ENCODE assay signal across 16 mouse cellular contexts in genomic region chr3:62271703-62272102, GRCm38 (mm10).
DNase-seq lines count a peak whose midpoint lies in the region; ATAC-seq and TF ChIP-seq lines count a peak whose summit lies in the region.
"Had no signal": no experiment of that assay in that cellular context is flagged by ENCODE, and none has a peak within 500 bp of the region (broad histone marks: within the 10 kb centered on the region; RNA-seq: fewer than 3 reads in every experiment).

No protein-coding gene starts in this region.

- WGBS in forebrain, postnatal 0 days, result 34% methylated on average over 4 of the region's 4 CpGs
- 59% methylated on average over 4 of the region's 4 CpGs for WGBS in forebrain, embryonic 13.5 days
- WGBS in midbrain, embryonic 15.5 days, result 36% methylated on average over 4 of the region's 4 CpGs

- H3K4me2 ChIP-seq in forebrain, postnatal 0 days (ENCODE audit: low read depth), result no peak overlapping the region
- H3K4me2 ChIP-seq in forebrain, embryonic 13.5 days, result no peak overlapping the region
- no peak overlapping the region for H3K4me2 ChIP-seq in midbrain, embryonic 15.5 days
- H3K4me2 ChIP-seq: embryonic facial prominence, embryonic 15.5 days; heart, embryonic 15.5 days; lung, embryonic 15.5 days; midbrain, embryonic 12.5 days had no signal

- ATAC-seq in forebrain, postnatal 0 days, result peak; percentile 73
- no peak for ATAC-seq in forebrain, embryonic 13.5 days
- ATAC-seq in midbrain, embryonic 15.5 days (replicated peaks), result peak; percentile 77; the same call in 1 of the 2 replicates

- no peaks in the 10 kb centered on the region for H3K36me3 ChIP-seq in forebrain, postnatal 0 days (ENCODE audit: insufficient read depth)
- no peaks in the 10 kb centered on the region for H3K36me3 ChIP-seq in forebrain, embryonic 13.5 days (ENCODE audit: poor library complexity, severe bottlenecking)
- no peaks in the 10 kb centered on the region for H3K36me3 ChIP-seq in midbrain, embryonic 15.5 days (replicated peaks)
- H3K36me3 ChIP-seq: embryonic facial prominence, embryonic 15.5 days; G1E; heart, embryonic 15.5 days; lung, embryonic 15.5 days; midbrain, embryonic 12.5 days had no signal

- H3K4me1 ChIP-seq in forebrain, postnatal 0 days (ENCODE audit: insufficient read depth), result no peaks in the 10 kb centered on the region
- no peaks in the 10 kb centered on the region for H3K4me1 ChIP-seq in forebrain, embryonic 13.5 days
- no peaks in the 10 kb centered on the region for H3K4me1 ChIP-seq in midbrain, embryonic 15.5 days
- H3K4me1 ChIP-seq: embryonic facial prominence, embryonic 15.5 days; heart, embryonic 15.5 days; lung, embryonic 15.5 days; midbrain, embryonic 12.5 days had no signal

- H3K27me3 ChIP-seq in forebrain, postnatal 0 days (ENCODE audit: insufficient read depth, low read length), result no peaks in the 10 kb centered on the region
- no peaks in the 10 kb centered on the region for H3K27me3 ChIP-seq in forebrain, embryonic 13.5 days
- H3K27me3 ChIP-seq in midbrain, embryonic 15.5 days (replicated peaks), result no peaks in the 10 kb centered on the region
- H3K27me3 ChIP-seq: embryonic facial prominence, embryonic 15.5 days; heart, embryonic 15.5 days; lung, embryonic 15.5 days; midbrain, embryonic 12.5 days had no signal

- TF ChIP-seq CTCF in forebrain, postnatal 0 days (IDR thresholded peaks at IDR 0.05; ENCODE audit: low read depth), result no peak
- no peak for TF ChIP-seq CTCF in brain, embryonic 14.5 days (IDR thresholded peaks at IDR 0.05; ENCODE audit: borderline replicate concordance, extremely low read depth, insufficient read depth, insufficient read length)

- TF ChIP-seq POLR2A in brain, embryonic 14.5 days (IDR thresholded peaks at IDR 0.05; ENCODE audit: borderline replicate concordance, extremely low read depth, insufficient read depth, insufficient read length, poor library complexity, severe bottlenecking), result no peak

- H3K27ac ChIP-seq in forebrain, postnatal 0 days (ENCODE audit: low read depth, low read length), result no peak overlapping the region
- H3K27ac ChIP-seq in forebrain, embryonic 13.5 days, result no peak overlapping the region
- no peak overlapping the region for H3K27ac ChIP-seq in midbrain, embryonic 15.5 days
- H3K27ac ChIP-seq: embryonic facial prominence, embryonic 15.5 days; heart, embryonic 15.5 days; lung, embryonic 15.5 days; midbrain, embryonic 12.5 days had no signal

- H3K9me3 ChIP-seq in forebrain, postnatal 0 days (ENCODE audit: low read length), result no peaks in the 10 kb centered on the region
- no peaks in the 10 kb centered on the region for H3K9me3 ChIP-seq in forebrain, embryonic 13.5 days (replicated peaks)
- H3K9me3 ChIP-seq in midbrain, embryonic 15.5 days, result no peaks in the 10 kb centered on the region
- H3K9me3 ChIP-seq: embryonic facial prominence, embryonic 15.5 days; G1E; heart, embryonic 15.5 days; lung, embryonic 15.5 days; midbrain, embryonic 12.5 days had no signal

- no peak overlapping the region for H3K4me3 ChIP-seq in forebrain, postnatal 0 days (ENCODE audit: low read depth, low read length)
- H3K4me3 ChIP-seq in forebrain, embryonic 13.5 days, result no peak overlapping the region
- no peak overlapping the region for H3K4me3 ChIP-seq in midbrain, embryonic 15.5 days
- H3K4me3 ChIP-seq: embryonic facial prominence, embryonic 15.5 days; heart, embryonic 15.5 days; lung, embryonic 15.5 days; midbrain, embryonic 12.5 days had no signal

- peak; percentile 35 for DNase-seq in forebrain, postnatal 0 days
- DNase-seq in brain, embryonic 14.5 days (ENCODE audit: low read depth), result peak; percentile 65
- peak; percentile 42 to 54 for DNase-seq in layer of hippocampus, adult 8-10 months (ENCODE audit: low spot score in 2 of 2)
- DNase-seq in gastrocnemius, adult 8-10 months (ENCODE audit: low spot score in 2 of 2), result no peak
- no peak for DNase-seq in adrenal gland, postnatal 10 days
- DNase-seq in kidney, postnatal 10 days, result no peak
- DNase-seq: B cell, adult 2 months; gastrocnemius, postnatal 14 days; liver had no signal

- no peak overlapping the region for H3K9ac ChIP-seq in forebrain, postnatal 0 days
- no peak overlapping the region for H3K9ac ChIP-seq in forebrain, embryonic 13.5 days
- no peak overlapping the region for H3K9ac ChIP-seq in midbrain, embryonic 15.5 days
- H3K9ac ChIP-seq: embryonic facial prominence, embryonic 15.5 days; heart, embryonic 15.5 days; lung, embryonic 15.5 days; midbrain, embryonic 12.5 days had no signal

Comparison
In these comparisons a context has a peak if more than half of its experiments do, and no peak if none do; other contexts are left out.
1. DNase-seq: peak in forebrain, postnatal 0 days (single experiment), brain, embryonic 14.5 days (single experiment) and layer of hippocampus, adult 8-10 months (2 of 2); none in gastrocnemius, adult 8-10 months (0 of 2), adrenal gland, postnatal 10 days (single experiment) and kidney, postnatal 10 days (single experiment).